Mouse (Mus musculus) right cerebral cortex, postnatal 36 days (tissue): ENCODE measurements at regions not wholly inside any gene's neighbourhood (a gene's known extent, or its start where the extent isn't known, plus 50 kb on each side); places are given as distances from the start of the nearest gene placed in this dataset.
"Not testable (repeated sequence)": the region's sequence is repeated elsewhere in the genome, so short reads cannot be mapped to it uniquely, and the experiment has no call there.

Experiments
- DNase-seq, 2 experiments: peaks; one replicate each; pipeline ENCODE4 v3.0.0; 2022; ENCODE audit warnings: low spot score in 2 of 2, mixed read lengths in 1 of 2

- DNase-seq: not testable (repeated sequence)
Measured at GRCm38 (mm10) chr14:14478159-14478558, 77.1 kb downstream of the Olfr721-ps1 start.

GRCm38 (mm10) chr14:14481840-14482239, 80.7 kb downstream of the Olfr721-ps1 start:
- peak in 1 of 2 experiments; percentile 8 for DNase-seq

GRCm38 (mm10) chr14:14486356-14486755, 85.3 kb downstream of the Olfr721-ps1 start:
- no peak for DNase-seq

- DNase-seq: no peak
Measured at GRCm38 (mm10) chr14:14490501-14490900, 89.4 kb downstream of the Olfr721-ps1 start.

GRCm38 (mm10) chr14:14492041-14492440, 90.9 kb downstream of the Olfr721-ps1 start:
- DNase-seq: no peak

GRCm38 (mm10) chr14:14511927-14512326, 110.8 kb downstream of the Olfr721-ps1 start:
- no peak for DNase-seq

GRCm38 (mm10) chr14:14513056-14513455, 112.0 kb downstream of the Olfr721-ps1 start:
- DNase-seq: no peak

- DNase-seq: no peak
Measured at GRCm38 (mm10) chr14:14513498-14513897, 112.4 kb downstream of the Olfr721-ps1 start.

- DNase-seq: no peak
Measured at GRCm38 (mm10) chr14:14514440-14515172, 113.5 kb downstream of the Olfr721-ps1 start.

GRCm38 (mm10) chr14:14515363-14515762, 114.3 kb downstream of the Olfr721-ps1 start:
- no peak for DNase-seq

- DNase-seq: no peak
Measured at GRCm38 (mm10) chr14:14515918-14516317, 114.8 kb downstream of the Olfr721-ps1 start.

GRCm38 (mm10) chr14:14518027-14518426, 116.9 kb downstream of the Olfr721-ps1 start:
- DNase-seq: no peak

- DNase-seq: no peak
Measured at GRCm38 (mm10) chr14:14518841-14519240, 117.7 kb downstream of the Olfr721-ps1 start.

GRCm38 (mm10) chr14:14520195-14520594, 119.1 kb downstream of the Olfr721-ps1 start:
- DNase-seq: no peak

- DNase-seq: not testable (repeated sequence)
Measured at GRCm38 (mm10) chr14:14521331-14521730, 120.2 kb downstream of the Olfr721-ps1 start.

- no peak for DNase-seq
Measured at GRCm38 (mm10) chr14:14525225-14525624, 124.1 kb downstream of the Olfr721-ps1 start.

GRCm38 (mm10) chr14:14528437-14528836, 127.3 kb downstream of the Olfr721-ps1 start:
- no peak for DNase-seq

- no peak for DNase-seq
Measured at GRCm38 (mm10) chr14:14541206-14541605, 140.1 kb downstream of the Olfr721-ps1 start.

GRCm38 (mm10) chr14:14541705-14542104, 140.6 kb downstream of the Olfr721-ps1 start:
- no peak for DNase-seq

GRCm38 (mm10) chr14:14544236-14544635, 143.1 kb downstream of the Olfr721-ps1 start:
- DNase-seq: no peak

GRCm38 (mm10) chr14:14552201-14552600, 149.9 kb upstream of the Slc4a7 start:
- no peak for DNase-seq

- DNase-seq: no peak
Measured at GRCm38 (mm10) chr14:14574851-14575250, 127.2 kb upstream of the Slc4a7 start.

- no peak for DNase-seq
Measured at GRCm38 (mm10) chr14:14591939-14592338, 110.1 kb upstream of the Slc4a7 start.

- DNase-seq: no peak
Measured at GRCm38 (mm10) chr14:14594753-14595152, 107.3 kb upstream of the Slc4a7 start.
